Mouse (Mus musculus) lung, postnatal 14 days (tissue): Measurements from ENCODE around the gene Wfikkn2.

Source experiments
- DNase-seq: peaks from one replicate; pipeline ENCODE4 v3.0.0; 2021

The Wfikkn2 gene

GRCm38 (mm10) chr11:94261585-94262370, 16.0 kb upstream of the Wfikkn2 start:
- DNase-seq, result no peak

- DNase-seq, result no peak
Observed at GRCm38 (mm10) chr11:94259814-94260213, 14.0 kb upstream of the Wfikkn2 start.

GRCm38 (mm10) chr11:94257987-94258386, 12.2 kb upstream of the Wfikkn2 start:
- no peak for DNase-seq

DNA sequence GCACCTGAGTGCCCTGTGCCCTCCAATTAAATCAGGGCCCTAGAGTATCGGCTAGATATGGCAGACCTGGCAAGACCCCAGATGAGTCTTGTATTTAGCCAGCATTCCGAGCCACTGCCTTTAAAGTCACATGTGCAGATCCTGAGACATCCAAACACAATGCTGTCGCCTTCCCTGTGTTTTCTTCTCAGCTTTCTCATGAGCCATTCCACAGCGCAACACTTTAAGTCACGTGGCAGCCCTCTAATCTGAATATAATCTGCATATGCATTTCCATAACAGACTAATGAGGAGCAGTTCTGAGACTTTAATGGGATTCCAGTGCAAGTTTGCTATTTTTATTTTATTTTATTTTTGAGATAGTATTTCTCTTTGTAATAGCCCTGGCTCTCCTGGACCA, 9.9 kb upstream of the Wfikkn2 start:
- DNase-seq, result no peak

GRCm38 (mm10) chr11:94253691-94254090, 7.9 kb upstream of the Wfikkn2 start:
- no peak for DNase-seq

GRCm38 (mm10) chr11:94253156-94253555, 7.4 kb upstream of the Wfikkn2 start:
- DNase-seq, result no peak

GRCm38 (mm10) chr11:94246789-94247061, 920 bp upstream of the Wfikkn2 start:
- no peak for DNase-seq

DNA sequence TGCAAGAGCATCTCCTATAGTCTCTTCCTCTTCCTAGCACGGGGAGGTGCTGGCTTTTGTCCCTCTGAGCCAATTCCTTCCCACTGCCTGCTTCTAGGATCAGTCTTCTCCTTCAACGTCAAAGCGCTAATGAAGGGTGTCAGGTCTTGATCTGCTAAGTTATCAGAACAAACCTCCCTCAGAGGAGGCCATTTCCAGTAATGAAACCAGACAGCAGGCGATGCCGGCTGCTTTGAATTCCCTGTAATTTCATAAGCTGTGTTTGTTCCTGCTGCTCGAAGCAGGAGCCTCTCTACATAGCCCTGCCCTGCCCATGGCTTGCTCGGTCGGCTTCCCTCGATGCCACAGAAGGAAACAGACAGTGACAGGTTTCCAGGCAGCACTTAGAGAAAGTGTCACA, 1.4 kb downstream of the Wfikkn2 start:
- no peak for DNase-seq

DNA sequence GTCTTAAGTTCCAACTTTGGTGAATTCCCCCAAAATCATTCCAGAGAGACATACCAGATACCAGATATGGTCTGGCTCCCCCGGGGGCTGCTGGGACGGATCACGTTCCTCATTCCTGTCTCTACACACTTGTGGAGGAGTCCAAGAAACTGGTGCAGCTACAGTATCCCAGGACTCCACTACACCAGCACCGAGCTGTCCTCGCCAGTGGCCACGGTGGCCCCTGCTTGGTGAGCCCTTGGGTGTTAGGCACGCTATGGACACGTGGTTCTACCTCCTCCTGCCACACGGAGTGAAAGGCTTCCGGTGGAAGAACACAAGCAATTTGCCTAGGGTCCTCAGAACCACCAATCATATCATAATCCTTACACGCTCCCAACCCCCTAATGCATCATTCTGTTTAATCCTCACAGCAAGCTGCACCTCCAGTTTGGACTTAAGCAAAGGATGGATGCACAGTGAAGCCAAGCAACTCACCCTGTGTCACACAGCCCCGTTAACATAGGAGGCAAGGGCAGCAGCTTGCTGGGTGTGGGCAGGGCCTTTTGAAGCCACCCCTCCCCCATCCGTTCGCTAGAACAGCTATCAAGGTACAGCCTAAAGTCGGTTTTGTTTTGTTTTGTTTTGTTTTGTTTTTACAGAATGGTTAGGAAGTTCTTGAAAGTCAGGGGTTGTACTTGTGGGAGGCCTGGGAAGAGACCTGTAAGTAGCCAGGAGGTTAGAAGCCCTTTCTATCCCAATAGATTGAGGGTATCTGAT, 2.2 kb downstream of the Wfikkn2 start:
- no peak for DNase-seq

DNA sequence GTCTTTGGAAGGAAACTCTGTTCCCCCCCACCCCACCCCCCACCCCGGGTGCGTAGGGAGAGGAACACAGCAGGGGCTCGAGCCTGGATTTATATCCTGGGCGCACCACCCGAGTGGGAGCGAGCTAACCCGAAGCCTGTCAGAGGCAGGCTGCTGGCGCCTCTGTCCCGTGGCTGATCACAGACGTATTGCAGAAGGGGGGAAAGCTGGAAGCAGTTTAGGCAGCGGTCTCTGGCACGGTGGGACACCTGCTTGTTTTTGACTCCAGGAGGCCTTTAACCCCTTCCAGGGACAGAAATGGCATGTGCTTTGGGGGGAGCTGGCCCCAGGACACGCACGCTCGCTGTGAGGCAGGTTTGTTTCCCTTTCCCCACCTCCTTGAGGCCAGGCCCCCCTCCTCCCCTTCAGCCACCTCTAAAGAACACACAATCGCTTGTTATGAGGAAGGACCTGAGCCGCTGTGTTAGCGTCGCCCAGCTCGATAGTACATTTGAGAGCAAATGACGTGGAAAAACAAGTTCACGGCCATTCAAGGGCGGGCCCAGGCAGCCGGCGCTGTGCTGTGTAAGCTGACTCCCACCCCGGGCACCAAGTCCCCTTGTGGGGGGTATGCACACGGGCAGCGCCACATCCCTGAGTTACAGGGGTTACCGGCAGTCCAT, 2.9 kb downstream of the Wfikkn2 start:
- DNase-seq, result peak; percentile 24

DNA sequence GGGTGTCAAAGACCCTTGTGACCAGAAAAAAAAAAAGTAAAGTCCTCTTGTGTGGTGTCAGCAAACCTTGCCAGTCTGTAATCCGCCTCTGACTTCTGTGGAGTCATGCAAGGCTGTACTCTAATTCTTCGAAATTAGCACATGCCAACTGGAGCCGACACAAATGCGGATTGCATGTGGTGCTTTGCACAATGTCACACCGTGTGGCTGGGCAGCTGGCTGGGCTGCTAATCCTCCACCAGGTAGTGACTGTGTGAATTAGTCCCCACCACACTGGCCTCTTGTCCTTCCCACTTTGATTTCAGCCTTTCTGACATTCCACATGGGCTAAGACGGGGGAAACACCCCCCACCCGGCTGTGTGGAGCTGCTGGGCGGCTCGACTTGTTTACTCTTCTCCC, 6.1 kb downstream of the Wfikkn2 start:
- DNase-seq, result no peak

DNA sequence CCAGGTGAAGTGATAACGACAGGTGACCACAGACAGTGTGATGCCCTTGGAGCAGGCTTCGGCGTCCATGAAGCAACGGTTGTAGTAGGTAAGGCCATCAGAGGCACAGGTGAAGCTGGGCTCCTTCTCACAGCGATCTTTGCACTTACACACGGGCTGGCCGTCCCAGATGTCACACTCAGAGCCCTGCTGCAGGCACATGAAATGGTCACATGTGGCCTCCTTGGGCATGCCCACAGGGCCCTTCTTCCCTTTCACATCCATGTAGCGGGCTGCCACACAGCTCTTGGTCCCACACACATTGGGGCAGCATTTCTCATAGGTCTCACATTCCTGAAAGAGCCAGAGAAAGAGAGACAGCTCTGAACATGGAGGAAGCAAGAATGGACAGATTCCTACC, 7.0 kb downstream of the Wfikkn2 start:
- DNase-seq, result no peak

GRCm38 (mm10) chr11:94236074-94236473, 9.7 kb downstream of the Wfikkn2 start:
- peak; percentile 73 for DNase-seq

DNA sequence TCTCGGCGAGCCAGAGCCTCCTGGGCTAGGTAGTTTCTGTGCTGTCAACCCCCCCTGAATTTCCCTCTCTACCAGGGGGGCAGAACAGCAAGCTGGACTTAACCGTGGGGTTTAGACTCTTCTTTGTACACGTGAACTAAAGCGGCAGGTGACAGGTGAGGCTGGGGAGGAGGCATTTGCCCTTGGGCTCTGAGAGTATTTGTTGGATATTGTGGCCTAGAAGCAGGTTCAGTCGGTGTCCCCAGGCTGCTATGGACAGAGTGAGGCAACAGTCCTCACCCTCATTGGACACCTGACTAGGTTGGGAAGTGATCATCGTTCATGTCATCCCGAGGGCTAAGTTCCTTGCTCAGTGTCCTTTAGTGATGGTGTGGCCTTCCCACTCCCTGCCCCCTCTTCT, 10.9 kb downstream of the Wfikkn2 start:
- no peak for DNase-seq

- DNase-seq, result no peak
Observed at GRCm38 (mm10) chr11:94234380-94234779, 11.4 kb downstream of the Wfikkn2 start.

DNA sequence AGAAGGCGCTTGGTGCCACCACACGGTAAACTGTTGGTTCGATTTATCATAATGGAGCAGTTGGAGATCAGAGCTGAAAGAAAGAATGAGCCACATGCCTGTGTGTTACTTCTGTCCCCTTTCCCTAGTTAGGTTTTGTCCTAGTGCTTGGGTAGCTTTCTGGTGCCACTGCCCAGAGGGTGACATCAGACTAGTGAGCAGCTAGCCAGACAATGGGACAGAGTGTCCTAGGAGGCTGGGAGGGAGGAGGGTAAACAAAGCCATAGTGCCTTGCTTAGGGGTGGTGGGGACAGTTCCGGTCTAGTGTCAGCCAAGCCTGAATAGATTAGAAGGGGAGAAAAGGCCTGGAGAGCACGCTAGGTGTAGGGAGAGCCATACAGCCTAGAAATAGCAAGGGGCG, 12.4 kb downstream of the Wfikkn2 start:
- DNase-seq, result no peak

- no peak for DNase-seq
Observed at GRCm38 (mm10) chr11:94231821-94232552, 13.8 kb downstream of the Wfikkn2 start.

GRCm38 (mm10) chr11:94230244-94230643, 15.6 kb downstream of the Wfikkn2 start:
- DNase-seq, result no peak

GRCm38 (mm10) chr11:94229207-94229960, 16.4 kb downstream of the Wfikkn2 start:
- no peak for DNase-seq

- no peak for DNase-seq
Observed at GRCm38 (mm10) chr11:94228416-94228815, 17.4 kb downstream of the Wfikkn2 start.

DNA sequence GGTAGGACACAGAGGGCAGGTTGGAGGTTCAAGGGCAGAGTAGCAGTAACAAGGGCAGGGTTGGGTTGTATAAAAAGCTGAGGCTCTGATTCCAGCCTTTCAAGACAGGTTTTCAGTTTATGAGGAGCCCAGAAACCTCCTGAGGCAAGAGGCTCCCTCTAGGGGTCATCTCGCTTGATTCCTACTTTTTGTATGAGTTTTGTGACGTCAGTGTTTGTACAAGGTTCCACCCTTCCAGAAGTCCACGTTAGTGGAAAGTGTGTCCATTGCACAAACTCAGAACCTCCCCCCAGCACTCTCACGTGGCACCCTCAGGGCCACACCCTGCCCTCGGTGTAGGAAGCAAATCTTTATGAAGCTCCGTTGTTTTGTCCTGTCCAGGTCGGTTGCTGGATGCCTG, 19.8 kb downstream of the Wfikkn2 start:
- peak; percentile 76 for DNase-seq

DNA sequence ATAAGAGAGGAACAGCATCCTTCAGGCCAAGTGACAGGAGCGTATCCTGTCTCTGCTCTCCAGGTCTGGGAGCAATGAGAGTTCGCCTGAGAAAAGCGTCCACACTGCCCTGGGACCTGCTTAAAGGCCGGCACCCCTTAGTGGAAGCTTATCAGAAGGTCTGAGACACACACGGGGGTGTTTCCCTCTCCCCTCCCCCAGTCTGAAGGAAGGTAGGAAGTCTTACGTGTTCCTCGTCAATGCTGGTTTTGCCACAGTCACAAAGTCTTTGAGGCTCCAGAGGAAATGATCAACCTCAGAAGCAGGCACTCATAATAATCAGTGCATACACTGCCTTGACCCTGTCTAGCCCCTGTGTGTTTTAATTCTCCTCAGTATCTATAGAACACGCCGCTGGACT, 22.3 kb downstream of the Wfikkn2 start:
- no peak for DNase-seq

DNA sequence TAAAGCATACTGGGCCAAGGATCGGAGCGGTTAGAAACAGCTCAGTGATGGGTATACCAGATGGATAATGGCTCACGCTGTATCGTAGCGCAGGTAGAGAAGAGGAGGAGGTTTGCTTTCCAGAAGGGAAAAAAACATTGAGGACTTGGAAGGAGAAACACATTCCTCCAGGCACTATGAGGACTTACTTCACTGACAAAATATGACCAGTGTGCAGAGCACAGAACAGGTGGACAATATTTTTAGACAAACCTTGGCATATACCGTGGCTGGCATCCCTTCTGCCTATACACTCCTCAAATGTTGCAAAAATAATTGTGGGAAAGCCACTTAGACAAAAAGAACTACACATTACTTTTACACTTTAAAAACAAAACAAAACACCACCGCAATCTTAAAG, 24.5 kb downstream of the Wfikkn2 start:
- no peak for DNase-seq
